Mouse (Mus musculus): ENCODE data around the gene Mob3b.

DNA sequence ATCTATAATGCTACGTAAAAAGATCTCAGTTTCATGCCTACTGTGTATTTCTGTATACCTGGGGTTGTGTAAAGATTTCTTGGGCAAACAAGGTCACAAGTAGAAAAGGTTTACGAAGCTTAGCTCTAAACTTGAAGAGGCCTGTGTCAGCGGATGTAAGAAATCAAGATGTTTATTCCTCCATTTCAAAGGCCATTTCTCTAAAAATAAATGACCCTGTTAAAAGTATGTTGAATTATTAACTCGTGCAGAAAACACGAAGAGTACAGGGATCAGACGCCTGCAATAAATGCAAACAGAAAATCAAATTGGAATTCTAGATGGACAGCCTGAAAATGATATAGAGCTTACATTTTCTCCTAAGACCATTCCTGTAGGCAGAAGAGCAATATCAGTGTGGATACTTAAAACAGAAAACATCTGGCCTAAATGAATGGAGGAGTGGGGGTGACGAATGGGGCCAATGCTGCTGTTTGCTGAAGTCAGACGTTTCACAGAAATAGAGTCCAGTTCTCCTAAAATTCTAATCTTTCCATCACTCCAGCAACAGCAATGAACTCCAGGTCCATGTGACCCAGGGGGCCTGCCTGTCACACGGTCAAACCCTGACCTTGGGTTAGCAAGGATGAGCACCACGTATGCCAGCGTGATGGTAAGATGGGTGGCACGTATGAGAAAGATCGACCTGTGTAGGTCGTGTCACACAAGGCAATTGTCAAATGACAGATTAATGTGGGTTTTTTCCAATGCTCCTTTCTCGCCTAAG is 22.3 kb downstream of the Mob3b start:
- no peak for TF ChIP-seq POLR2A (IDR thresholded peaks at IDR 0.05; ENCODE audit: extremely low read depth, insufficient read depth, low read length)
- no peak for TF ChIP-seq CTCF (IDR thresholded peaks at IDR 0.05; ENCODE audit: low read depth, low read length)

Measured in liver, adult 2 months (tissue).